Mouse (Mus musculus) intestine, embryonic 15.5 days (tissue): Measurements from ENCODE around the gene Bcas2. TPM values are rescaled to one million over a fixed set of nuclear protein-coding genes. Genes with fewer than 3 reads are reported as not detected.
A peak's percentile ranks its signal among the peaks of the same experiment; 100 is the strongest.
"Not testable (repeated sequence)": the region's sequence is repeated elsewhere in the genome, so short reads cannot be mapped to it uniquely, and the experiment has no call there.

Experiments used
- ATAC-seq: fragments of 200-750 bp; cut with Nextera tagmentation; 2 replicates; pipeline ENCODE4 v1.8.0; 2017; ENCODE audit warnings: moderate TSS enrichment, moderate library complexity
- H3K27ac ChIP-seq: fragments of 300-500 bp; sonication (generic); 2 replicates; pipeline ENCODE4 v1.5.1; 2015; ENCODE audit warnings: mild to moderate bottlenecking, inconsistent platforms
- H3K27me3 ChIP-seq: fragments of 300-500 bp; sonication (generic); replicated peaks from 2 replicates; pipeline ENCODE4 v1.6.1; 2015; ENCODE audit warnings: inconsistent platforms
- H3K36me3 ChIP-seq: fragments of 300-500 bp; sonication (generic); 2 replicates; pipeline ENCODE4 v1.6.1; 2015; ENCODE audit warnings: inconsistent platforms
- H3K4me1 ChIP-seq: fragments of 300-500 bp; sonication (generic); replicated peaks from 2 replicates; pipeline ENCODE4 v1.6.1; 2015; ENCODE audit warnings: inconsistent platforms
- H3K4me2 ChIP-seq: fragments of 300-500 bp; sonication (generic); replicated peaks from 2 replicates; pipeline ENCODE4 v1.6.1; 2015; ENCODE audit warnings: mild to moderate bottlenecking, inconsistent platforms
- H3K4me3 ChIP-seq: fragments of 300-500 bp; sonication (generic); replicated peaks from 2 replicates; pipeline ENCODE4 v1.5.1; 2015; ENCODE audit warnings: inconsistent platforms
- H3K9ac ChIP-seq: fragments of 300-500 bp; sonication (generic); 2 replicates; pipeline ENCODE4 v1.6.1; 2015; ENCODE audit warnings: inconsistent platforms
- H3K9me3 ChIP-seq: fragments of 300-500 bp; sonication (generic); 2 replicates; pipeline ENCODE4 v1.6.1; 2016; ENCODE audit warnings: inconsistent platforms
- WGBS: fragments of 180-500 bp; shearing (Covaris S2); methylation state at CpG from one replicate; pipeline ENCODE4 v1.1.7; 2015; 5-methylcytosine and 5-hydroxymethylcytosine counted together
- polyA plus RNA-seq: library from polyadenylated mRNA; unstranded; fragments of >200 nt; fragmentation: Nextera tagmentation; extraction: Ambion mirVana; gene quantifications from 2 replicates; pipeline ENCODE4 v1.2.1, GENCODE M21; 2015

The Bcas2 gene
- polyA plus RNA-seq, 1 experiment from 2014 or later: 189 TPM

DNA sequence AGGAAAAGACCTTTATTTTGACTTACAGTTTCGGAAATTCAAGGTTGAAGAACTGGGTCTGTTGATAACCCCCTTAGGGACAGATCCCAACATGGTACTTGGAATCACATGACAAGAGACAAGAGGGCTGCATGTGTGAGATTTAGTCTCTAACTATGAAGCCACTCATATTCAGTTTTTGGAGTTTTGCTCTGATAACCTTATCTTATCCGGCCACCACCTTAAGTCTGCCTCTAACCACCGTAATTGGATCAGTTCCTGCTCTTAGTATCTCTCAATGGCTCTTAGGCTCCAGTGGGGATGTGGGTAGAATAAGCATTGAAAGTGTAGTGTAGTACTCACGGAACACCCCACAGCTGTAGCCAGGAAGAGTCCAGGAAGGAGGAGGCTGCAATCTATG is 5.3 kb downstream of the Bcas2 start:
- WGBS: 93% methylated on average over 4 of the region's 4 CpGs
- Histone ChIP-seq H3K36me3 (peaks cover 21% of the 10 kb centered on the region), H3K27me3 (no peaks in the 10 kb centered on the region), H3K9me3 (no peaks in the 10 kb centered on the region), H3K4me3 (no peak overlapping the region), H3K4me2 (no peak overlapping the region), H3K4me1 (peaks cover 4% of the 10 kb centered on the region; the same call in 1 of the 2 replicates), H3K9ac (no peak overlapping the region), H3K27ac (no peak overlapping the region)
- ATAC-seq: no peak

DNA sequence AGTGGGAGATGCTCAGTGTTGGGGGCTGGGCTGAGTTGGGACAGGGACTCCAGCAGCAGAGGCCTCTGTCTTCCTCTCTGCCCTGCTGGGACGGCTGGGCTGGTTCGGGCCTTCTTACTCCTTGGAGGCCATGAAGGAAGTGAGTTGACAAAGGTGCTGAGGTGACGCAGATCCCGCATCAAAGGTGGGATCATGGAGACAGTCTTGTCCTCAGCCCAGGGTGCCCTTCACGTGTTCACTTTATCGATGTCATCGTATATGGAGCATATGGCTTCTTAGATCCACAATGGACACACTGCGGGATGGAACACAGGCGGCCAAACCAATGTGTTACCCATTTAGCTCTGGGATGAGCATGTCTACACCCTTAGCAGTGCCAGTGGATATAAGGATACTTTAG is 8.1 kb downstream of the Bcas2 start:
- Histone ChIP-seq H3K27me3 (no peaks in the 10 kb centered on the region), H3K36me3 (peaks cover 16% of the 10 kb centered on the region), H3K27ac (no peak overlapping the region), H3K9me3 (no peaks in the 10 kb centered on the region), H3K4me3 (no peak overlapping the region), H3K4me1 (no peaks in the 10 kb centered on the region), H3K9ac (no peak overlapping the region), H3K4me2 (no peak overlapping the region)
- 92% methylated on average over 9 of the region's 9 CpGs for WGBS
- ATAC-seq: no peak

DNA sequence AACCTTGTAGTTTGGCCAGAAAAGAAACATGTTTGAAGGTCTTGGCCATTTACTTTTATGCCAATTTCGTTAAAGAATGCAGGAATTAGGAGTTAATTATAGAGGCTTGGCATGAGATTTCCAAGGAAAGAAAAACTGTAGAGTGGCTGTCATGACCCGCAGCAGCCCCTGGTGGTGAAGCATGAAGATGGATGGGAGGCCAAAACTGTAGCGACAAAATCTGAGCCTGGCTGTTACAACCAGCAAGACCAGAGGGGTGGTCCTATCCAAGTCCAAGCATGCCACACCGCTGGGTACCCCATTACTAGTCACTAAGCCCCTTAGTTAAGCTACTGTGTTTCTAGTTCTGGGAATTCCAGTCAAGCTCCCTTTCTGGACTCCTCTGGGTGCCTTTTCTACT is 9.7 kb downstream of the Bcas2 start:
- H3K27me3 ChIP-seq: no peaks in the 10 kb centered on the region
- WGBS: 50% methylated on average over 4 of the region's 4 CpGs
- no peak overlapping the region for H3K4me2 ChIP-seq
- H3K27ac ChIP-seq: no peak overlapping the region
- H3K4me3 ChIP-seq: no peak overlapping the region
- peaks cover 7% of the 10 kb centered on the region for H3K36me3 ChIP-seq
- H3K9me3 ChIP-seq: no peaks in the 10 kb centered on the region
- ATAC-seq: no peak
- no peak overlapping the region for H3K9ac ChIP-seq
- no peaks in the 10 kb centered on the region for H3K4me1 ChIP-seq

DNA sequence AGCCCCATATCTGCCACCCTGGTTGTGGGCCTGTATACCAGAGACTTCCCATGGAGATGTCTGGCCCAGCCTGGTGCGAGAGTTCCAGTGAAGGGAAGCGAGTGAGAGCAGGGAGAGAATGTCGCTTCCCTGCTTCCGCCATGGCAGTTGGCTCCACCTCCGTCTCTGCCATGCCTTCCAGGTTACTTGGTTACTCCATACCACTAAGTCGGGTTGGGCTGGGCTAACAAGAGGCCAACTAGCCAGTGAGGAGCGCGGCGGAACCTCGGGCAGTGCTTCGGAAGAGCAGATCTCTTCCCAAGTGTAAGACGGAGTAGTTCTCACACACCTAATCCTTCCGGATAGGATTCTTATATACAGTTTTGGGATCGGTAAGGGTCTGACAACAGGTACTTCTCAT is 11.4 kb downstream of the Bcas2 start:
- no peak overlapping the region for H3K4me3 ChIP-seq
- no peak overlapping the region for H3K27ac ChIP-seq
- no peak overlapping the region for H3K4me2 ChIP-seq
- no peaks in the 10 kb centered on the region for H3K4me1 ChIP-seq
- no peaks in the 10 kb centered on the region for H3K27me3 ChIP-seq
- H3K9me3 ChIP-seq: no peaks in the 10 kb centered on the region
- 80% methylated on average over 14 of the region's 14 CpGs for WGBS
- H3K36me3 ChIP-seq: no peaks in the 10 kb centered on the region
- no peak overlapping the region for H3K9ac ChIP-seq
- ATAC-seq: no peak

- ATAC-seq, H3K27me3 ChIP-seq, H3K9ac ChIP-seq, H3K4me3 ChIP-seq, H3K36me3 ChIP-seq, H3K27ac ChIP-seq, H3K4me1 ChIP-seq, H3K4me2 ChIP-seq, H3K9me3 ChIP-seq: not testable (repeated sequence)
These were observed 13.0 kb downstream of the Bcas2 start for GRCm38 (mm10) chr3:103184467-103184866.

- H3K4me1 ChIP-seq: no peaks in the 10 kb centered on the region
These were observed 17.0 kb downstream of the Bcas2 start for GRCm38 (mm10) chr3:103188451-103188850.

DNA sequence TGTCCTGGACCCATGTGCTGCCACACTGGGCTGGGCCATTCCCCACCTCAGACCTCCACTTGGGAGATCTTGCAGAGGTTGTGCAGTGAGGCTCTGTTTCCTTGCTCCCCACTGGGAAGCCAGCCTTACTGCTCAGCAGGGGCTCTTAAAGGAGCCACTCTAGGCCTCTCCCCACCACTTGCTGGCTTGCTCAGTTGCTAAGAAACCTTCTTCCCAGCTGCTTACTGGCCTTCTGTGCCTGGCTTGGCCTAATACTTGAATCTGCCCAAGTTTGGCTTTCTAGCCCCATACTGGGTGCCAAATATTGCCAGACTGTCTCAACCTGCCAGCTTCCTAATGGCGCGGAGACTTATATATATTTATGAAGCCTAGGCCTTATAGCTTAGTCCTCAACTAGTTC is 17.4 kb downstream of the Bcas2 start:
- ATAC-seq: no peak
- Histone ChIP-seq H3K4me2 (no peak overlapping the region), H3K4me1 (no peaks in the 10 kb centered on the region), H3K27ac (no peak overlapping the region), H3K27me3 (no peaks in the 10 kb centered on the region), H3K9me3 (no peaks in the 10 kb centered on the region), H3K4me3 (no peak overlapping the region), H3K9ac (no peak overlapping the region), H3K36me3 (no peaks in the 10 kb centered on the region)
- WGBS: 90% methylated on average over 2 of the region's 2 CpGs

More at GRCm38 (mm10) chr3:103188451-103188850, 17.0 kb downstream of the Bcas2 start:
- no peaks in the 10 kb centered on the region for H3K36me3 ChIP-seq
- no peak overlapping the region for H3K27ac ChIP-seq
- H3K27me3 ChIP-seq: no peaks in the 10 kb centered on the region
- 69% methylated on average over 5 of the region's 5 CpGs for WGBS
- H3K9ac ChIP-seq: no peak overlapping the region
- H3K4me2 ChIP-seq: no peak overlapping the region
- H3K9me3 ChIP-seq: no peaks in the 10 kb centered on the region
- no peak for ATAC-seq
- no peak overlapping the region for H3K4me3 ChIP-seq

DNA sequence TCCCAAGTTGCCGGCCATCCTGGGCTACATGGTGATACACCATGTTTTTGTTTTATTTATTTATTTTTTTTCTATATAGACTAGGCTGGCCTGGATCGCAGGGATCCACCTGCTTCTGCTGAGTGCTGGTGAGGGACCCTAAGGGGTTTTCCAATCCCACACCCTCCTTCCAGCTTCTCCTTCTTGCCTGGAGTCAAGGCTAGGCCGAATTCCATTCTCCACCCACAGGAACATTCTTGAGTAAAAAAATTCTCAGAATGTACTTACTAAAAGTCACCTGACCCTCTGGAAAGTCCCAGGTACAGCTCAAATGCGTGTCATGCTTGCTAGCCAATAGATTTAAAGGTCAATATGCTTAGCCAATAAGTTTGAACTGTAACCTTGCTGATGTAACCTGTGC is 20.7 kb downstream of the Bcas2 start:
- H3K27ac ChIP-seq: no peak overlapping the region
- H3K36me3 ChIP-seq: no peaks in the 10 kb centered on the region
- H3K4me2 ChIP-seq: no peak overlapping the region
- WGBS: 90% methylated on average over 4 of the region's 4 CpGs
- H3K27me3 ChIP-seq: no peaks in the 10 kb centered on the region
- no peak for ATAC-seq
- H3K9me3 ChIP-seq: no peaks in the 10 kb centered on the region
- H3K4me3 ChIP-seq: no peak overlapping the region
- H3K9ac ChIP-seq: no peak overlapping the region
- no peaks in the 10 kb centered on the region for H3K4me1 ChIP-seq

- Histone ChIP-seq H3K4me2 (no peak overlapping the region), H3K4me1 (no peaks in the 10 kb centered on the region), H3K9me3 (no peaks in the 10 kb centered on the region), H3K27ac (no peak overlapping the region), H3K9ac (no peak overlapping the region), H3K27me3 (no peaks in the 10 kb centered on the region), H3K4me3 (no peak overlapping the region), H3K36me3 (no peaks in the 10 kb centered on the region)
- no peak for ATAC-seq
- 58% methylated on average over 1 of the region's 1 CpGs for WGBS
These were observed 21.7 kb downstream of the Bcas2 start for GRCm38 (mm10) chr3:103193186-103193585.

DNA sequence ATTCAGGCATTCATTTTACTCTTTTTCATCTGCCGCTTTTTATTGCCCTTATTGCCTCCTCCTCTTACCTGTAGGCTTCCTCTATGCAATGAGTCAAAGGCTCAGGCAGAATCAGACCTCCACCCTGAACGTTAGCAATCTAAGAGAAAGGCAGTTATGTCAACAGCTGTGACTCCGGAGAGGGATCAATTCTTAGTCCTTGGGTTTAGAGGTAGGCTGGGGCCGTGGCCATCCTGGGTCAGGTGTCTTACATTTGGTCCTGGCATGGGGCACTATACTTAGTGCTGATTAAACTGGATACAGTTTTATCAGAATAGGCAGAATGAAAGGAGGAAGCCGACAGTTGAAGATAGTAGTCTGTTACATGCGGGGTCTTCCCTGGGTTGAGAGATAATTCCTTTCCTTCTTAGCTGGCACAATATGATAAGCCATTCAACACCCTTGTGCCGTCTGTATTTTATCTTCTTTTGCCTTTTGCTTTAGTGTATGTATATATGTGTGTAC is 24.9 kb downstream of the Bcas2 start:
- WGBS: 56% methylated on average over 7 of the region's 7 CpGs
- H3K9ac ChIP-seq: no peak overlapping the region
- no peak overlapping the region for H3K27ac ChIP-seq
- H3K9me3 ChIP-seq: no peaks in the 10 kb centered on the region
- peak; percentile 76 for ATAC-seq
- no peaks in the 10 kb centered on the region for H3K4me1 ChIP-seq
- H3K36me3 ChIP-seq: no peaks in the 10 kb centered on the region
- no peak overlapping the region for H3K4me2 ChIP-seq
- H3K27me3 ChIP-seq: no peaks in the 10 kb centered on the region
- no peak overlapping the region for H3K4me3 ChIP-seq

DNA sequence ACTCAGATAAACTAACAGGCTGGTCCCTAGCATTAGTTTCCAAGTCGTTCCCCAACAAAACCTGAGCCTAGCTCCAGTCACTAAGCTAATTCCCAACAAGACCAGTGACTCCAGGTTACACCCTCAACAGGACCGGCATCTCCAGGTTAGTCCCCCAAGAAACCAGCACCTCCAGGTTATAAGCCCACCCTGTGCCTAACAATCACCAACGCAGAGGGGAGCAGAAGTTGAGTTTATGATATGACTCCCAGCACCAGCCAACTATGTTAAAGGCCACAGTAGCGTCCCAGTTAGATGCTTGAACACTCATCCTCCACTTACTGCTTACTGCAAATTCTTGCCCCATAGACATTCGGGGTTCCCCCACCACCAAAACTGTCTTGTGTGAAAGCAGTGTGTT is 27.9 kb downstream of the Bcas2 start:
- H3K4me2 ChIP-seq: no peak overlapping the region
- no peak overlapping the region for H3K4me3 ChIP-seq
- ATAC-seq: no peak
- H3K9ac ChIP-seq: no peak overlapping the region
- H3K27me3 ChIP-seq: no peaks in the 10 kb centered on the region
- WGBS: 80% methylated on average over 5 of the region's 5 CpGs
- H3K4me1 ChIP-seq: no peaks in the 10 kb centered on the region
- no peaks in the 10 kb centered on the region for H3K36me3 ChIP-seq
- H3K9me3 ChIP-seq: no peaks in the 10 kb centered on the region
- H3K27ac ChIP-seq: no peak overlapping the region

DNA sequence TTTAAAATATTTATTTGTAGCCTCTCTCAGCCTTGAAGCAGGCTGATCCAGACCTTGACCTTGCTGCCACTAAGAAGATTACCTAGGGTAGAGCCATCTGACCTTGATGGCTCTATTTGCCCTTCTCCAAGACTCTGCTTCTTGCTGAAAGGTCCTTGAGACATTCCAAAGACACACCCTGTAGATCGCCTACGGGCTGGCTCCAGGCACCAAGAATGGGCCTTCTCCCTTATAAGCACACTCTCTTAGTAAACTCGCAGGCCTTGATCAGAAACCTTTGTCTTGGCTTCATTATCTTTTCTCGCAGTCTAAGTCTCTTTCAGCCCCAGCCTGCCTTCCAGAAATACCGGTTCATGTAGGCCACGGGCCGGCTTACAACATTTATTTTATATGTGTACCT is 29.6 kb downstream of the Bcas2 start:
- H3K9me3 ChIP-seq, H3K4me3 ChIP-seq, ATAC-seq, H3K27ac ChIP-seq, H3K27me3 ChIP-seq, H3K36me3 ChIP-seq, H3K9ac ChIP-seq, H3K4me2 ChIP-seq, H3K4me1 ChIP-seq: not testable (repeated sequence)
- WGBS: 93% methylated on average over 7 of the region's 7 CpGs

DNA sequence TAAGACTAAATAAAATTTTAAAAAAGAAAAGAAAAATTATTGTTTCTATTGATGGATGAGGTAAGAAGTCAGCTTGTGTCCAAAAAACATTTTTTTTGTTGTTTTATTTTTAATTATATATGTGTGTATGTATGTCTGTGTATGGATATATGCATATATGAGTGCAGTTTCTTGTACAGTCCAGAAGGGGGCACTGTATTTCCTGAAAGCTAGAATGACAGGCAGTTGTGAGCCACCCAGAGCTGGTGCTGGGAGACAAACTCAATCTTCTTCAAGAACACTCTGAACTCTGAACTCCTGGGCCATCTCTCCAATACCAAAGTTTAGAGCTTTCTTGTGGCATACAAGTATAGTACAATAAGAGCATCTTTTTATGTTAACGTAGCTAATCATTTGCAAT is 32.1 kb downstream of the Bcas2 start:
- no peak overlapping the region for H3K4me3 ChIP-seq
- H3K36me3 ChIP-seq: no peaks in the 10 kb centered on the region
- WGBS: 89% methylated on average over 1 of the region's 1 CpGs
- no peak for ATAC-seq
- H3K27me3 ChIP-seq: no peaks in the 10 kb centered on the region
- no peak overlapping the region for H3K4me2 ChIP-seq
- no peak overlapping the region for H3K27ac ChIP-seq
- no peaks in the 10 kb centered on the region for H3K4me1 ChIP-seq
- no peaks in the 10 kb centered on the region for H3K9me3 ChIP-seq
- no peak overlapping the region for H3K9ac ChIP-seq

DNA sequence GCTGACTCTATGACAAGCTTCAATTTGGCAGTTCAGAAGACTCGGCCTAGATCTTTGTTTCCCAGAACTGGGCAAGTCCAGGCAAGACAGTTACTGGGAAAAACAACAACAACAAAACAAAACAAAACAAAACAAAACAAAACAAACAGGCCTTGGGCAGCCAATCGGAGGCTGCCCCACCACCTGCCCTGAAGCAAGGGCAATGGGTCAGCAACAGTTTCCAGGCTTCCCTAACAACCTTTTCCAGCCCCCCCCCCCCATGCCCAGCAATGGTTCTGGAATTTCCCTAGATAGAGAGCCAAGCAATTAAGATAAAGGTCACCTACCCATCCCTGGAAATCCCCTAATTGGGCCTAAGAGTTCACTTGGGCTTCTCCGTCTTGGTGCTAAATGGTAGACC is 33.0 kb downstream of the Bcas2 start:
- H3K36me3 ChIP-seq: no peaks in the 10 kb centered on the region
- no peaks in the 10 kb centered on the region for H3K9me3 ChIP-seq
- H3K27me3 ChIP-seq: no peaks in the 10 kb centered on the region
- ATAC-seq: no peak
- no peaks in the 10 kb centered on the region for H3K4me1 ChIP-seq
- WGBS: 90% methylated on average over 3 of the region's 3 CpGs
- H3K4me2 ChIP-seq: no peak overlapping the region
- H3K4me3 ChIP-seq: no peak overlapping the region
- H3K9ac ChIP-seq: no peak overlapping the region
- no peak overlapping the region for H3K27ac ChIP-seq
